8 mouse cellular contexts compared by ENCODE assay signal in genomic region chr7:128344928-128345653, GRCm38 (mm10). TPM values are rescaled to one million over a fixed set of nuclear protein-coding genes. Genes with fewer than 3 reads are reported as not detected.
DNase-seq lines count a peak whose midpoint lies in the region; ATAC-seq lines count a peak whose summit lies in the region.

No protein-coding gene starts in this region.

- no peaks in the 10 kb centered on the region for H3K9me3 ChIP-seq in kidney, embryonic 16.5 days (ENCODE audit: low read length)
- no peaks in the 10 kb centered on the region for H3K9me3 ChIP-seq in neural tube, embryonic 11.5 days (ENCODE audit: control insufficient read depth, low read length)
- no peaks in the 10 kb centered on the region for H3K9me3 ChIP-seq in stomach, embryonic 15.5 days

- ATAC-seq in kidney, embryonic 16.5 days (ENCODE audit: low FRiP score, low TSS enrichment) = peak; percentile 62
- peak; percentile 38; the same call in 1 of the 2 replicates for ATAC-seq in neural tube, embryonic 11.5 days (ENCODE audit: insufficient read depth, low FRiP score, low TSS enrichment)
- peak; percentile 60; the same call in 1 of the 2 replicates for ATAC-seq in stomach, embryonic 15.5 days (ENCODE audit: insufficient read depth, low FRiP score, low read depth)

- H3K27ac ChIP-seq in kidney, embryonic 16.5 days (ENCODE audit: low read length) = no peak overlapping the region
- no peak overlapping the region for H3K27ac ChIP-seq in neural tube, embryonic 11.5 days (ENCODE audit: low read depth, low read length)
- H3K27ac ChIP-seq in stomach, embryonic 15.5 days = no peak overlapping the region

- H3K27me3 ChIP-seq in kidney, embryonic 16.5 days (ENCODE audit: insufficient read depth, low read length) = no peaks in the 10 kb centered on the region
- no peaks in the 10 kb centered on the region for H3K27me3 ChIP-seq in neural tube, embryonic 11.5 days (ENCODE audit: control insufficient read depth, insufficient read depth, low read length)
- no peaks in the 10 kb centered on the region for H3K27me3 ChIP-seq in stomach, embryonic 15.5 days (replicated peaks)

- 60% methylated on average over 6 of the region's 6 CpGs for WGBS in kidney, embryonic 16.5 days
- WGBS in neural tube, embryonic 11.5 days = 67% methylated on average over 6 of the region's 6 CpGs
- WGBS in stomach, embryonic 15.5 days = 59% methylated on average over 6 of the region's 6 CpGs

- H3K36me3 ChIP-seq in kidney, embryonic 16.5 days (ENCODE audit: insufficient read depth, low read length) = no peaks in the 10 kb centered on the region
- no peaks in the 10 kb centered on the region for H3K36me3 ChIP-seq in neural tube, embryonic 11.5 days (ENCODE audit: control insufficient read depth, insufficient read depth, low read length)
- H3K36me3 ChIP-seq in stomach, embryonic 15.5 days = no peaks in the 10 kb centered on the region

- no peak overlapping the region for H3K4me3 ChIP-seq in kidney, embryonic 16.5 days (ENCODE audit: low read length)
- no peak overlapping the region for H3K4me3 ChIP-seq in neural tube, embryonic 11.5 days (ENCODE audit: low read depth, low read length)
- H3K4me3 ChIP-seq in stomach, embryonic 15.5 days (replicated peaks) = no peak overlapping the region

- DNase-seq in 3134 (ENCODE audit: extremely low read depth, insufficient read length, low spot score) (peak; percentile 47), liver (peak; percentile 76)
- peak; percentile 77 to 94 for DNase-seq in adrenal gland, adult (ENCODE audit: inconsistent age in 2 of 2, low spot score in 1 of 2)
- peak; percentile 80 for DNase-seq in embryo, embryonic 11 days
- peak; percentile 77 to 87 for DNase-seq in heart, adult 18-20 months
- DNase-seq in neural tube, embryonic 11.5 days (ENCODE audit: low spot score) = peak; percentile 78

- no peak overlapping the region for H3K9ac ChIP-seq in kidney, embryonic 16.5 days (replicated peaks; ENCODE audit: low read length)
- no peak overlapping the region for H3K9ac ChIP-seq in neural tube, embryonic 11.5 days (ENCODE audit: low read length)
- no peak overlapping the region for H3K9ac ChIP-seq in stomach, embryonic 15.5 days

- H3K4me2 ChIP-seq in kidney, embryonic 16.5 days (replicated peaks; ENCODE audit: low read depth, low read length) = no peak overlapping the region
- H3K4me2 ChIP-seq in neural tube, embryonic 11.5 days (ENCODE audit: low read depth) = no peak overlapping the region
- no peak overlapping the region for H3K4me2 ChIP-seq in stomach, embryonic 15.5 days

- H3K4me1 ChIP-seq in kidney, embryonic 16.5 days (ENCODE audit: insufficient read depth, low read length) = peaks cover 7% of the 10 kb centered on the region; the same call in 1 of the 2 replicates
- no peaks in the 10 kb centered on the region for H3K4me1 ChIP-seq in neural tube, embryonic 11.5 days (ENCODE audit: control insufficient read depth, insufficient read depth, low read length)
- no peaks in the 10 kb centered on the region for H3K4me1 ChIP-seq in stomach, embryonic 15.5 days

RNA-seq across cellular contexts. Expression of gene BC017158, which starts 47.1 kb away (rescaled TPM):
- total RNA-seq in heart, adult 18-20 months (2021) = 1 to 10 TPM; 5.4 to 5.6 TPM
- 34.2 and 39.0 TPM in 2 replicates for polyA plus RNA-seq in kidney, embryonic 16.5 days (2015; fragmentation: Nextera tagmentation; extraction: Ambion mirVana)
- polyA plus RNA-seq in neural tube, embryonic 11.5 days (2014; fragmentation: Nextera tagmentation; extraction: Ambion mirVana) = 24.2 and 24.6 TPM in 2 replicates
- 34.7 and 40.3 TPM in 2 replicates for polyA plus RNA-seq in stomach, embryonic 15.5 days (2015; fragmentation: Nextera tagmentation; extraction: Ambion mirVana)
